Mouse (Mus musculus): ENCODE results near the gene Cldn20.

Cldn20 gene

GRCm38 (mm10) chr17:3529523-3529922 lies 2.8 kb upstream of the Cldn20 start:
- in situ Hi-C loops (cut with MboI, MseI), result no loop called here

- in situ Hi-C loops (cut with MboI, MseI), result no loop called here
Measured at GRCm38 (mm10) chr17:3530549-3530948, 1.8 kb upstream of the Cldn20 start.

- in situ Hi-C loops (cut with MboI, MseI), result no loop called here
Measured at GRCm38 (mm10) chr17:3531641-3532040, 713 bp upstream of the Cldn20 start.

- in situ Hi-C loops (cut with MboI, MseI), result no loop called here
Measured at GRCm38 (mm10) chr17:3533425-3533824, 1.1 kb downstream of the Cldn20 start.

- in situ Hi-C loops (cut with MboI, MseI), result no loop called here
Measured at GRCm38 (mm10) chr17:3540304-3540703, 8.0 kb downstream of the Cldn20 start.

- in situ Hi-C loops (cut with MboI, MseI), result no loop called here
Measured at GRCm38 (mm10) chr17:3541033-3541432, 8.7 kb downstream of the Cldn20 start.

- in situ Hi-C loops (cut with MboI, MseI), result no loop called here
Measured at GRCm38 (mm10) chr17:3547725-3548124, 15.4 kb downstream of the Cldn20 start.

- in situ Hi-C loops (cut with MboI, MseI), result loop anchor here (25.0 kb wide), 1 partner anchor 1456 kb away; no protein-coding TSS in a partner anchor
Measured at GRCm38 (mm10) chr17:3556251-3556650, 23.9 kb downstream of the Cldn20 start.

- in situ Hi-C loops (cut with MboI, MseI), result loop anchor here (25.0 kb wide), 1 partner anchor 1455 kb away; no protein-coding TSS in a partner anchor
Measured at GRCm38 (mm10) chr17:3557331-3558311, 25.3 kb downstream of the Cldn20 start, which contains the start of gene Tfb1m. Tfb1m (minus strand) TSS chr17:3557781.

- in situ Hi-C loops (cut with MboI, MseI), result loop anchor here (25.0 kb wide), 1 partner anchor 1454 kb away; no protein-coding TSS in a partner anchor
Measured at GRCm38 (mm10) chr17:3558356-3558870, 26.1 kb downstream of the Cldn20 start.

GRCm38 (mm10) chr17:3560534-3560933 lies 28.2 kb downstream of the Cldn20 start:
- in situ Hi-C loops (cut with MboI, MseI), result loop anchor here (25.0 kb wide), 1 partner anchor 1452 kb away; no protein-coding TSS in a partner anchor

- in situ Hi-C loops (cut with MboI, MseI), result loop anchor here (25.0 kb wide), 1 partner anchor 1450 kb away; no protein-coding TSS in a partner anchor
Measured at GRCm38 (mm10) chr17:3562405-3562804, 30.1 kb downstream of the Cldn20 start.

GRCm38 (mm10) chr17:3570876-3571275 lies 38.5 kb downstream of the Cldn20 start:
- in situ Hi-C loops (cut with MboI, MseI), result loop anchor here (25.0 kb wide), 1 partner anchor 1441 kb away; no protein-coding TSS in a partner anchor

Data from T-helper 2 cell (primary cell).